Mouse (Mus musculus) liver, embryonic 12.5 days (tissue): Measurements from ENCODE around the gene Prkci. TPM values are rescaled to one million over a fixed set of nuclear protein-coding genes. Genes with fewer than 3 reads are reported as not detected.

Experiments used
- ATAC-seq: fragments of 200-750 bp; cut with Nextera tagmentation; 2 replicates; pipeline ENCODE4 v1.8.0; 2017; ENCODE audit warnings: moderate number of reproducible peaks, mild to moderate bottlenecking, moderate library complexity
- H3K27ac ChIP-seq: fragments of 300-500 bp; sonication (generic); 2 replicates; pipeline ENCODE4 v1.5.1; 2016; ENCODE audit warnings: mild to moderate bottlenecking
- H3K27me3 ChIP-seq: fragments of 300-500 bp; sonication (generic); replicated peaks from 2 replicates; pipeline ENCODE4 v1.6.1; 2016; ENCODE audit warnings: mild to moderate bottlenecking, moderate library complexity
- H3K36me3 ChIP-seq: fragments of 300-500 bp; sonication (generic); 2 replicates; pipeline ENCODE4 v1.6.1; 2016; ENCODE audit warnings: mild to moderate bottlenecking, moderate library complexity
- H3K4me1 ChIP-seq: fragments of 300-500 bp; sonication (generic); 2 replicates; pipeline ENCODE4 v1.6.1; 2016
- H3K4me2 ChIP-seq: fragments of 300-500 bp; sonication (generic); 2 replicates; pipeline ENCODE4 v1.6.1; 2016; ENCODE audit warnings: mild to moderate bottlenecking, moderate library complexity
- H3K4me3 ChIP-seq: fragments of 300-500 bp; sonication (generic); 2 replicates; pipeline ENCODE4 v1.5.1; 2016; ENCODE audit warnings: mild to moderate bottlenecking, moderate library complexity
- H3K9ac ChIP-seq: fragments of 300-500 bp; sonication (generic); 2 replicates; pipeline ENCODE4 v1.6.1; 2016; ENCODE audit warnings: mild to moderate bottlenecking, moderate library complexity
- H3K9me3 ChIP-seq: fragments of 300-500 bp; sonication (generic); replicated peaks from 2 replicates; pipeline ENCODE4 v1.6.1; 2016; ENCODE audit warnings: mild to moderate bottlenecking, moderate library complexity
- WGBS: fragments of 180-500 bp; shearing (Covaris S2); methylation state at CpG from one replicate; pipeline ENCODE4 v1.1.7; 2016; ENCODE audit not compliant: insufficient replicate concordance; 5-methylcytosine and 5-hydroxymethylcytosine counted together
- polyA plus RNA-seq: library from polyadenylated mRNA; unstranded; fragments of >200 nt; fragmentation: Nextera tagmentation; extraction: Ambion mirVana; gene quantifications from 2 replicates; pipeline ENCODE4 v1.2.1, GENCODE M21; 2016

The Prkci gene
- polyA plus RNA-seq, 1 experiment from 2014 or later, result 12.5 TPM

- no peaks in the 10 kb centered on the region for H3K27me3 ChIP-seq
- H3K36me3 ChIP-seq, result 0 out of 2 replicates have a peak, but pooled peaks cover 5% of the 10 kb centered on the region
- H3K9ac ChIP-seq, result no peak overlapping the region
- no peak overlapping the region for H3K4me3 ChIP-seq
- ATAC-seq, result no peak
- H3K4me2 ChIP-seq, result no peak overlapping the region
- H3K9me3 ChIP-seq, result no peaks in the 10 kb centered on the region
- 87% methylated on average over 8 of the region's 8 CpGs for WGBS
- 0 out of 2 replicates have a peak, but pooled peaks cover 7% of the 10 kb centered on the region for H3K4me1 ChIP-seq
- no peak overlapping the region for H3K27ac ChIP-seq
Observed at GRCm38 (mm10) chr3:31054888-31055287, 59.3 kb downstream of the Prkci start.

GRCm38 (mm10) chr3:31056047-31056650, 60.6 kb downstream of the Prkci start:
- H3K4me3 ChIP-seq, result peak overlapping the region; percentile 70
- H3K9ac ChIP-seq, result peak overlapping the region; percentile 71
- H3K27me3 ChIP-seq, result no peaks in the 10 kb centered on the region
- 0 out of 2 replicates have a peak, but pooled peaks cover 5% of the 10 kb centered on the region for H3K36me3 ChIP-seq
- H3K9me3 ChIP-seq, result no peaks in the 10 kb centered on the region
- peaks cover 10% of the 10 kb centered on the region; the same call in 1 of the 2 replicates for H3K4me1 ChIP-seq
- 22% methylated on average over 17 of the region's 17 CpGs for WGBS
- ATAC-seq, result peak; percentile 46
- H3K4me2 ChIP-seq, result peak overlapping the region; percentile 71
- H3K27ac ChIP-seq, result peak overlapping the region; percentile 16; the same call in 1 of the 2 replicates

GRCm38 (mm10) chr3:31056651-31057627, 61.4 kb downstream of the Prkci start:
- peak overlapping the region; percentile 71 for H3K4me2 ChIP-seq
- peak overlapping the region; percentile 78 for H3K27ac ChIP-seq
- ATAC-seq, result peak; percentile 82
- no peaks in the 10 kb centered on the region for H3K27me3 ChIP-seq
- H3K36me3 ChIP-seq, result no peaks in the 10 kb centered on the region
- H3K9ac ChIP-seq, result peak overlapping the region; percentile 71
- 2% methylated on average over 30 of the region's 30 CpGs for WGBS
- peak overlapping the region; percentile 70 for H3K4me3 ChIP-seq
- H3K9me3 ChIP-seq, result no peaks in the 10 kb centered on the region
- H3K4me1 ChIP-seq, result peaks cover 18% of the 10 kb centered on the region; the same call in 1 of the 2 replicates

- peak overlapping the region; percentile 42; the same call in 1 of the 2 replicates for H3K9ac ChIP-seq
Observed at GRCm38 (mm10) chr3:31060745-31061102, 65.2 kb downstream of the Prkci start.

GRCm38 (mm10) chr3:31061103-31061785, 65.7 kb downstream of the Prkci start:
- H3K27ac ChIP-seq, result no peak overlapping the region
- peak overlapping the region; percentile 42; the same call in 1 of the 2 replicates for H3K9ac ChIP-seq
- no peaks in the 10 kb centered on the region for H3K9me3 ChIP-seq
- no peak for ATAC-seq
- 24% methylated on average over 20 of the region's 20 CpGs for WGBS
- H3K4me3 ChIP-seq, result peak overlapping the region; percentile 18
- peak overlapping the region; percentile 48 for H3K4me2 ChIP-seq
- H3K4me1 ChIP-seq, result peaks cover 18% of the 10 kb centered on the region; the same call in 1 of the 2 replicates
- H3K36me3 ChIP-seq, result no peaks in the 10 kb centered on the region
- no peaks in the 10 kb centered on the region for H3K27me3 ChIP-seq

More at GRCm38 (mm10) chr3:31060745-31061102, 65.2 kb downstream of the Prkci start:
- peak overlapping the region; percentile 48 for H3K4me2 ChIP-seq
- H3K4me1 ChIP-seq, result peaks cover 20% of the 10 kb centered on the region; the same call in 1 of the 2 replicates
- H3K9me3 ChIP-seq, result no peaks in the 10 kb centered on the region
- H3K27ac ChIP-seq, result no peak overlapping the region
- no peaks in the 10 kb centered on the region for H3K36me3 ChIP-seq
- 39% methylated on average over 8 of the region's 8 CpGs for WGBS
- no peak for ATAC-seq
- H3K27me3 ChIP-seq, result no peaks in the 10 kb centered on the region
- peak overlapping the region; percentile 18; the same call in 1 of the 2 replicates for H3K4me3 ChIP-seq

GRCm38 (mm10) chr3:31061786-31062120, 66.2 kb downstream of the Prkci start:
- Histone ChIP-seq H3K4me3 (peak overlapping the region; percentile 18), H3K9ac (no peak overlapping the region), H3K27me3 (no peaks in the 10 kb centered on the region), H3K9me3 (no peaks in the 10 kb centered on the region), H3K4me2 (peak overlapping the region; percentile 48), H3K27ac (no peak overlapping the region), H3K36me3 (no peaks in the 10 kb centered on the region), H3K4me1 (peaks cover 15% of the 10 kb centered on the region; the same call in 1 of the 2 replicates)
- no peak for ATAC-seq
- WGBS, result 26% methylated on average over 4 of the region's 4 CpGs

GRCm38 (mm10) chr3:31062325-31062724, 66.8 kb downstream of the Prkci start:
- WGBS, result 62% methylated on average over 7 of the region's 7 CpGs
- Histone ChIP-seq H3K9ac (no peak overlapping the region), H3K27ac (no peak overlapping the region), H3K4me2 (no peak overlapping the region), H3K4me1 (peaks cover 13% of the 10 kb centered on the region; the same call in 1 of the 2 replicates), H3K36me3 (no peaks in the 10 kb centered on the region), H3K9me3 (no peaks in the 10 kb centered on the region), H3K27me3 (no peaks in the 10 kb centered on the region), H3K4me3 (no peak overlapping the region)
- no peak for ATAC-seq

- Histone ChIP-seq H3K36me3 (no peaks in the 10 kb centered on the region), H3K4me3 (no peak overlapping the region), H3K9me3 (no peaks in the 10 kb centered on the region), H3K9ac (no peak overlapping the region), H3K4me2 (no peak overlapping the region), H3K27ac (no peak overlapping the region), H3K4me1 (no peaks in the 10 kb centered on the region), H3K27me3 (no peaks in the 10 kb centered on the region; the same call in 1 of the 2 replicates)
- ATAC-seq, result no peak
- WGBS, result 66% methylated on average over 7 of the region's 7 CpGs
Observed at GRCm38 (mm10) chr3:31068482-31068881, 72.9 kb downstream of the Prkci start.

GRCm38 (mm10) chr3:31071804-31072203, 76.3 kb downstream of the Prkci start:
- no peaks in the 10 kb centered on the region for H3K9me3 ChIP-seq
- H3K4me2 ChIP-seq, result no peak overlapping the region
- WGBS, result 85% methylated on average over 14 of the region's 14 CpGs
- H3K9ac ChIP-seq, result no peak overlapping the region
- H3K27me3 ChIP-seq, result no peaks in the 10 kb centered on the region; the same call in 1 of the 2 replicates
- no peaks in the 10 kb centered on the region for H3K36me3 ChIP-seq
- H3K4me3 ChIP-seq, result no peak overlapping the region
- no peak for ATAC-seq
- H3K4me1 ChIP-seq, result no peaks in the 10 kb centered on the region
- no peak overlapping the region for H3K27ac ChIP-seq

- no peak for ATAC-seq
- H3K4me1 ChIP-seq, result no peaks in the 10 kb centered on the region
- WGBS, result 46% methylated on average over 11 of the region's 11 CpGs
Observed at GRCm38 (mm10) chr3:31075808-31076207, 80.3 kb downstream of the Prkci start.

GRCm38 (mm10) chr3:31077068-31077703, 81.6 kb downstream of the Prkci start:
- H3K27me3 ChIP-seq, result 0 out of 2 replicates have a peak, but pooled peaks cover 3% of the 10 kb centered on the region
- 60% methylated on average over 6 of the region's 6 CpGs for WGBS
- no peak for ATAC-seq
- no peaks in the 10 kb centered on the region for H3K4me1 ChIP-seq
- no peaks in the 10 kb centered on the region for H3K36me3 ChIP-seq
- H3K9me3 ChIP-seq, result no peaks in the 10 kb centered on the region
- no peak overlapping the region for H3K27ac ChIP-seq
- H3K9ac ChIP-seq, result no peak overlapping the region
- H3K4me3 ChIP-seq, result no peak overlapping the region
- H3K4me2 ChIP-seq, result no peak overlapping the region

More at GRCm38 (mm10) chr3:31075808-31076207, 80.3 kb downstream of the Prkci start:
- no peak overlapping the region for H3K9ac ChIP-seq
- peaks cover 2% of the 10 kb centered on the region; the same call in 1 of the 2 replicates for H3K27me3 ChIP-seq
- H3K27ac ChIP-seq, result no peak overlapping the region
- H3K36me3 ChIP-seq, result no peaks in the 10 kb centered on the region
- H3K4me3 ChIP-seq, result no peak overlapping the region
- H3K9me3 ChIP-seq, result no peaks in the 10 kb centered on the region
- H3K4me2 ChIP-seq, result no peak overlapping the region
